ENCODE assay signal across 7 mouse cellular contexts in genomic region chr11:75053722-75054121, GRCm38 (mm10).
A peak's percentile ranks its signal among the peaks of the same experiment; 100 is the strongest.
DNase-seq lines count a peak whose midpoint lies in the region; ATAC-seq and TF ChIP-seq lines count a peak whose summit lies in the region.

No protein-coding gene starts in this region.

- 16% methylated on average over 7 of the region's 7 CpGs for WGBS in lung, embryonic 15.5 days
- WGBS in lung, adult 2 months, result 19% methylated on average over 7 of the region's 7 CpGs
- WGBS in heart, embryonic 11.5 days (ENCODE audit: insufficient replicate concordance), result 42% methylated on average over 7 of the region's 7 CpGs
- WGBS in stomach, embryonic 15.5 days, result 16% methylated on average over 7 of the region's 7 CpGs

- H3K4me2 ChIP-seq in lung, embryonic 15.5 days, result no peak overlapping the region
- H3K4me2 ChIP-seq in heart, embryonic 11.5 days, result 0 out of 2 replicates have a peak overlapping the region, but pooled peaks have one; percentile 7
- H3K4me2 ChIP-seq in stomach, embryonic 15.5 days, result peak overlapping the region; percentile 11; the same call in 1 of the 2 replicates

- ATAC-seq in lung, embryonic 15.5 days (ENCODE audit: borderline replicate concordance, extremely low read depth, low FRiP score, low TSS enrichment), result peak; percentile 20; the same call in 1 of the 2 replicates
- ATAC-seq in heart, embryonic 11.5 days (replicated peaks; ENCODE audit: insufficient number of reproducible peaks, low FRiP score, low TSS enrichment), result peak; percentile 32; the same call in 1 of the 2 replicates
- no peak for ATAC-seq in stomach, embryonic 15.5 days (ENCODE audit: insufficient read depth, low FRiP score, low read depth)
- ATAC-seq in erythroid progenitor cell, adult 5-6 weeks (replicated peaks; ENCODE audit: low FRiP score, poor library complexity, severe bottlenecking), result no peak

- H3K9ac ChIP-seq in lung, embryonic 15.5 days, result no peak overlapping the region
- no peak overlapping the region for H3K9ac ChIP-seq in heart, embryonic 11.5 days (ENCODE audit: low read depth, low read length)
- no peak overlapping the region for H3K9ac ChIP-seq in stomach, embryonic 15.5 days

- H3K4me1 ChIP-seq in lung, embryonic 15.5 days, result peaks cover 60% of the 10 kb centered on the region
- H3K4me1 ChIP-seq in lung, adult 2 months (ENCODE audit: control insufficient read depth, insufficient read depth, low read length), result peaks cover 41% of the 10 kb centered on the region
- peaks cover 36% of the 10 kb centered on the region for H3K4me1 ChIP-seq in heart, embryonic 11.5 days (ENCODE audit: control insufficient read depth, insufficient read depth, low read length)
- peaks cover 45% of the 10 kb centered on the region for H3K4me1 ChIP-seq in stomach, embryonic 15.5 days

- no peaks in the 10 kb centered on the region for H3K27me3 ChIP-seq in lung, embryonic 15.5 days
- no peaks in the 10 kb centered on the region for H3K27me3 ChIP-seq in heart, embryonic 11.5 days (ENCODE audit: control insufficient read depth, insufficient read depth, low read length)
- no peaks in the 10 kb centered on the region for H3K27me3 ChIP-seq in stomach, embryonic 15.5 days (replicated peaks)

- no peak overlapping the region for H3K4me3 ChIP-seq in lung, embryonic 15.5 days
- H3K4me3 ChIP-seq in lung, adult 2 months (replicated peaks; ENCODE audit: extremely low read depth, low read depth, low read length), result no peak overlapping the region
- no peak overlapping the region for H3K4me3 ChIP-seq in heart, embryonic 11.5 days (ENCODE audit: low read depth, low read length)
- H3K4me3 ChIP-seq in stomach, embryonic 15.5 days (replicated peaks), result no peak overlapping the region

- DNase-seq in lung, adult 2 months, result no peak
- DNase-seq in kidney, postnatal 4 days, result peak; percentile 29 to 48
- no peak for DNase-seq in natural killer cell, adult 2 months (ENCODE audit: low spot score in 2 of 2)

- no peak for TF ChIP-seq CTCF in lung, adult 2 months (IDR thresholded peaks at IDR 0.05; ENCODE audit: insufficient read depth, low read length)

- H3K27ac ChIP-seq in lung, embryonic 15.5 days, result peak overlapping the region; percentile 94
- H3K27ac ChIP-seq in heart, embryonic 11.5 days (ENCODE audit: low read depth, low read length), result peak overlapping the region; percentile 86
- peak overlapping the region; percentile 93 for H3K27ac ChIP-seq in stomach, embryonic 15.5 days

- H3K36me3 ChIP-seq in lung, embryonic 15.5 days, result no peaks in the 10 kb centered on the region
- no peaks in the 10 kb centered on the region; the same call in 1 of the 2 replicates for H3K36me3 ChIP-seq in heart, embryonic 11.5 days (ENCODE audit: control insufficient read depth, insufficient read depth, low read length)
- H3K36me3 ChIP-seq in stomach, embryonic 15.5 days, result no peaks in the 10 kb centered on the region

- H3K9me3 ChIP-seq in lung, embryonic 15.5 days, result no peaks in the 10 kb centered on the region
- no peaks in the 10 kb centered on the region for H3K9me3 ChIP-seq in heart, embryonic 11.5 days (replicated peaks; ENCODE audit: control insufficient read depth, low read length)
- no peaks in the 10 kb centered on the region for H3K9me3 ChIP-seq in stomach, embryonic 15.5 days

- TF ChIP-seq POLR2A in lung, adult 2 months (IDR thresholded peaks at IDR 0.05; ENCODE audit: borderline replicate concordance, extremely low read depth, low read depth, low read length), result no peak

Comparison
In these comparisons a context has a peak if more than half of its experiments do, and no peak if none do; other contexts are left out.
1. ATAC-seq: peak in lung, embryonic 15.5 days (single experiment) and heart, embryonic 11.5 days (single experiment); none in stomach, embryonic 15.5 days (single experiment) and erythroid progenitor cell, adult 5-6 weeks (single experiment).
2. DNase-seq: peak in kidney, postnatal 4 days (2 of 2); none in lung, adult 2 months (single experiment) and natural killer cell, adult 2 months (0 of 2).
3. Peak in every context shown above with its lines, with median percentiles within 50 percentile points of each other: H3K27ac ChIP-seq.